Mouse (Mus musculus) c-Kit-positive CD71-negative TER-119-negative erythroid progenitor cells, embryonic 14.5 days (primary cell): ENCODE data around the gene Slc41a1.

Experiments
- DNase-seq: peaks from one replicate; pipeline ENCODE4 v3.0.0-alpha.2; 2013; ENCODE audit warnings: low read depth

Gene Slc41a1

GRCm38 (mm10) chr1:131886641-131887040 is 59.3 kb downstream of the Slc41a1 start:
- no peak for DNase-seq

GRCm38 (mm10) chr1:131890043-131890658 is 62.9 kb downstream of the Slc41a1 start:
- no peak for DNase-seq

GRCm38 (mm10) chr1:131891436-131891835 is 64.1 kb downstream of the Slc41a1 start:
- no peak for DNase-seq
